Mouse (Mus musculus): ENCODE results near the gene Tbx10. TPM values are rescaled to one million over a fixed set of nuclear protein-coding genes. Genes with fewer than 3 reads are reported as not detected.

Tbx10 gene
- polyA plus RNA-seq, 1 experiment from 2014 or later = not detected

- peaks cover 17% of the 10 kb centered on the region for H3K4me1 ChIP-seq
- H3K27ac ChIP-seq = no peak overlapping the region
- no peak for ATAC-seq
- no peak overlapping the region for H3K9ac ChIP-seq
- no peak overlapping the region for H3K4me3 ChIP-seq
- no peak overlapping the region for H3K4me2 ChIP-seq
- H3K9me3 ChIP-seq (replicated peaks) = no peaks in the 10 kb centered on the region
- no peaks in the 10 kb centered on the region for H3K36me3 ChIP-seq (ENCODE audit: poor library complexity, severe bottlenecking)
- WGBS = 70% methylated on average over 8 of the region's 8 CpGs
- peaks cover 8% of the 10 kb centered on the region; the same call in 1 of the 2 replicates for H3K27me3 ChIP-seq
Observed at GRCm38 (mm10) chr19:3997231-3997630, 4.7 kb downstream of the Tbx10 start.

- no peak for ATAC-seq
- WGBS = 74% methylated on average over 8 of the region's 8 CpGs
- Histone ChIP-seq H3K4me3 (no peak overlapping the region), H3K9ac (no peak overlapping the region), H3K4me1 (peaks cover 17% of the 10 kb centered on the region), H3K36me3 (ENCODE audit: poor library complexity, severe bottlenecking) (no peaks in the 10 kb centered on the region), H3K27ac (no peak overlapping the region), H3K27me3 (peaks cover 8% of the 10 kb centered on the region; the same call in 1 of the 2 replicates), H3K4me2 (no peak overlapping the region), H3K9me3 (replicated peaks) (no peaks in the 10 kb centered on the region)
Observed at GRCm38 (mm10) chr19:3998335-3998734, 5.8 kb downstream of the Tbx10 start.

GRCm38 (mm10) chr19:3999121-3999730, 6.7 kb downstream of the Tbx10 start:
- H3K9ac ChIP-seq = peak overlapping the region; percentile 86; the same call in 1 of the 2 replicates
- peaks cover 8% of the 10 kb centered on the region; the same call in 1 of the 2 replicates for H3K27me3 ChIP-seq
- 88% methylated on average over 9 of the region's 9 CpGs for WGBS
- peaks cover 17% of the 10 kb centered on the region for H3K4me1 ChIP-seq
- ATAC-seq = no peak
- H3K4me2 ChIP-seq = peak overlapping the region; percentile 83
- peak overlapping the region; percentile 25; the same call in 1 of the 2 replicates for H3K27ac ChIP-seq
- H3K4me3 ChIP-seq = peak overlapping the region; percentile 67
- no peaks in the 10 kb centered on the region for H3K9me3 ChIP-seq (replicated peaks)
- H3K36me3 ChIP-seq (ENCODE audit: poor library complexity, severe bottlenecking) = no peaks in the 10 kb centered on the region

GRCm38 (mm10) chr19:4000119-4000900, 7.8 kb downstream of the Tbx10 start, which contains the start of the genes Nudt8 and Gm49405:
Nudt8 (plus strand) TSS chr19:4000580.
Gm49405 (plus strand) TSS chr19:4000626.
- WGBS = under 1% methylated on average over 64 of the region's 64 CpGs
- peak within 1 kb of the TSS; percentile 86 for H3K9ac ChIP-seq
- peak within 1 kb of the TSS; percentile 83 for H3K4me2 ChIP-seq
- no peaks in the 10 kb centered on the region for H3K9me3 ChIP-seq (replicated peaks)
- H3K27me3 ChIP-seq = peaks cover 8% of the 10 kb centered on the region; the same call in 1 of the 2 replicates
- peak within 1 kb of the TSS; percentile 95 for H3K27ac ChIP-seq
- H3K4me3 ChIP-seq = peak within 1 kb of the TSS; percentile 67
- H3K4me1 ChIP-seq = peaks cover 17% of the 10 kb centered on the region
- peaks cover 5% of the 10 kb centered on the region for H3K36me3 ChIP-seq (ENCODE audit: poor library complexity, severe bottlenecking)
- ATAC-seq = peak; percentile 94

GRCm38 (mm10) chr19:4000949-4001525, 8.5 kb downstream of the Tbx10 start:
- peak overlapping the region; percentile 83 for H3K4me2 ChIP-seq
- no peaks in the 10 kb centered on the region for H3K9me3 ChIP-seq (replicated peaks)
- peaks cover 17% of the 10 kb centered on the region for H3K4me1 ChIP-seq
- peak overlapping the region; percentile 95 for H3K27ac ChIP-seq
- peak overlapping the region; percentile 67 for H3K4me3 ChIP-seq
- 20% methylated on average over 17 of the region's 17 CpGs for WGBS
- peaks cover 10% of the 10 kb centered on the region for H3K36me3 ChIP-seq (ENCODE audit: poor library complexity, severe bottlenecking)
- peak overlapping the region; percentile 86 for H3K9ac ChIP-seq
- peaks cover 8% of the 10 kb centered on the region; the same call in 1 of the 2 replicates for H3K27me3 ChIP-seq
- peak; percentile 17 for ATAC-seq

GRCm38 (mm10) chr19:4001752-4002151, 9.2 kb downstream of the Tbx10 start:
- no peaks in the 10 kb centered on the region for H3K9me3 ChIP-seq (replicated peaks)
- 89% methylated on average over 5 of the region's 5 CpGs for WGBS
- peaks cover 17% of the 10 kb centered on the region for H3K4me1 ChIP-seq
- no peak for ATAC-seq
- H3K27me3 ChIP-seq = peaks cover 8% of the 10 kb centered on the region; the same call in 1 of the 2 replicates
- peak overlapping the region; percentile 86 for H3K9ac ChIP-seq
- no peak overlapping the region for H3K27ac ChIP-seq
- H3K36me3 ChIP-seq (ENCODE audit: poor library complexity, severe bottlenecking) = peaks cover 17% of the 10 kb centered on the region
- H3K4me3 ChIP-seq = no peak overlapping the region; the same call in 1 of the 2 replicates
- peak overlapping the region; percentile 83 for H3K4me2 ChIP-seq

- Histone ChIP-seq H3K4me2 (no peak within 1 kb of the TSS), H3K4me1 (peaks cover 17% of the 10 kb centered on the region), H3K9ac (no peak within 1 kb of the TSS), H3K36me3 (ENCODE audit: poor library complexity, severe bottlenecking) (peaks cover 31% of the 10 kb centered on the region), H3K27me3 (peaks cover 2% of the 10 kb centered on the region; the same call in 1 of the 2 replicates), H3K4me3 (no peak within 1 kb of the TSS), H3K9me3 (replicated peaks) (no peaks in the 10 kb centered on the region), H3K27ac (no peak within 1 kb of the TSS)
- no peak for ATAC-seq
- 78% methylated on average over 1 of the region's 1 CpGs for WGBS
Observed at GRCm38 (mm10) chr19:4003112-4003511, 10.6 kb downstream of the Tbx10 start, which contains the start of gene Doc2g. Doc2g (plus strand) TSS chr19:4003313.

GRCm38 (mm10) chr19:4003641-4004040, 11.1 kb downstream of the Tbx10 start:
- Histone ChIP-seq H3K27ac (no peak overlapping the region), H3K4me2 (no peak overlapping the region), H3K4me1 (peaks cover 17% of the 10 kb centered on the region), H3K9me3 (replicated peaks) (no peaks in the 10 kb centered on the region), H3K27me3 (no peaks in the 10 kb centered on the region; the same call in 1 of the 2 replicates), H3K36me3 (ENCODE audit: poor library complexity, severe bottlenecking) (peaks cover 36% of the 10 kb centered on the region), H3K4me3 (no peak overlapping the region), H3K9ac (no peak overlapping the region)
- ATAC-seq = no peak
- WGBS = 86% methylated on average over 12 of the region's 12 CpGs

GRCm38 (mm10) chr19:4004331-4004730, 11.8 kb downstream of the Tbx10 start:
- ATAC-seq = no peak
- Histone ChIP-seq H3K9me3 (replicated peaks) (no peaks in the 10 kb centered on the region), H3K4me3 (no peak overlapping the region), H3K27ac (no peak overlapping the region), H3K4me1 (peaks cover 17% of the 10 kb centered on the region), H3K27me3 (no peaks in the 10 kb centered on the region; the same call in 1 of the 2 replicates), H3K4me2 (no peak overlapping the region), H3K36me3 (ENCODE audit: poor library complexity, severe bottlenecking) (peaks cover 43% of the 10 kb centered on the region), H3K9ac (no peak overlapping the region)
- 89% methylated on average over 15 of the region's 15 CpGs for WGBS

GRCm38 (mm10) chr19:4005091-4005490, 12.5 kb downstream of the Tbx10 start:
- Histone ChIP-seq H3K9me3 (replicated peaks) (no peaks in the 10 kb centered on the region), H3K4me1 (peaks cover 10% of the 10 kb centered on the region), H3K27me3 (no peaks in the 10 kb centered on the region; the same call in 1 of the 2 replicates), H3K4me2 (no peak overlapping the region), H3K4me3 (no peak overlapping the region), H3K27ac (no peak overlapping the region), H3K36me3 (ENCODE audit: poor library complexity, severe bottlenecking) (peaks cover 51% of the 10 kb centered on the region), H3K9ac (no peak overlapping the region)
- ATAC-seq = no peak
- 90% methylated on average over 9 of the region's 9 CpGs for WGBS

GRCm38 (mm10) chr19:4005971-4006370, 13.4 kb downstream of the Tbx10 start:
- Histone ChIP-seq H3K4me1 (peaks cover 10% of the 10 kb centered on the region), H3K9me3 (replicated peaks) (no peaks in the 10 kb centered on the region), H3K27me3 (no peaks in the 10 kb centered on the region; the same call in 1 of the 2 replicates), H3K9ac (no peak overlapping the region), H3K4me3 (no peak overlapping the region), H3K4me2 (no peak overlapping the region), H3K36me3 (ENCODE audit: poor library complexity, severe bottlenecking) (peaks cover 55% of the 10 kb centered on the region), H3K27ac (no peak overlapping the region)
- no peak for ATAC-seq
- 95% methylated on average over 8 of the region's 8 CpGs for WGBS

Data from forebrain, embryonic 13.5 days (tissue).